Mouse (Mus musculus) midbrain, embryonic 13.5 days (tissue): ENCODE results near the gene Tcp10b. TPM values are rescaled to one million over a fixed set of nuclear protein-coding genes. Genes with fewer than 3 reads are reported as not detected.
"Not testable (repeated sequence)": the region's sequence is repeated elsewhere in the genome, so short reads cannot be mapped to it uniquely, and the experiment has no call there.

Experiments
- ATAC-seq: fragments of 200-750 bp; cut with Nextera tagmentation; 2 replicates; pipeline ENCODE4 v1.8.0; 2017; ENCODE audit warnings: mild to moderate bottlenecking, moderate TSS enrichment, moderate library complexity
- H3K27ac ChIP-seq: fragments of 300-500 bp; sonication (generic); 2 replicates; pipeline ENCODE4 v1.5.1; 2015; ENCODE audit warnings: inconsistent platforms, mild to moderate bottlenecking, moderate library complexity
- H3K27me3 ChIP-seq: fragments of 300-500 bp; sonication (generic); 2 replicates; pipeline ENCODE4 v1.6.1; 2015; ENCODE audit warnings: mild to moderate bottlenecking, inconsistent platforms
- H3K36me3 ChIP-seq: fragments of 300-500 bp; sonication (generic); 2 replicates; pipeline ENCODE4 v1.6.1; 2015; ENCODE audit warnings: mild to moderate bottlenecking, inconsistent platforms
- H3K4me1 ChIP-seq: fragments of 300-500 bp; sonication (generic); replicated peaks from 2 replicates; pipeline ENCODE4 v1.6.1; 2015; ENCODE audit warnings: inconsistent platforms
- H3K4me2 ChIP-seq: fragments of 300-500 bp; sonication (generic); replicated peaks from 2 replicates; pipeline ENCODE4 v1.6.1; 2015; ENCODE audit warnings: moderate library complexity, mild to moderate bottlenecking, inconsistent platforms
- H3K4me3 ChIP-seq: fragments of 300-500 bp; sonication (generic); replicated peaks from 2 replicates; pipeline ENCODE4 v1.5.1; 2015; ENCODE audit warnings: mild to moderate bottlenecking, inconsistent platforms
- H3K9ac ChIP-seq: fragments of 300-500 bp; sonication (generic); replicated peaks from 2 replicates; pipeline ENCODE4 v1.6.1; 2015; ENCODE audit warnings: mild to moderate bottlenecking, inconsistent platforms
- H3K9me3 ChIP-seq: fragments of 300-500 bp; sonication (generic); 2 replicates; pipeline ENCODE4 v1.6.1; 2016; ENCODE audit warnings: mild to moderate bottlenecking, inconsistent platforms
- WGBS: fragments of 180-500 bp; shearing (Covaris S2); methylation state at CpG from one replicate; pipeline ENCODE4 v1.1.7; 2015; 5-methylcytosine and 5-hydroxymethylcytosine counted together
- polyA plus RNA-seq: library from polyadenylated mRNA; unstranded; fragments of >200 nt; fragmentation: Nextera tagmentation; extraction: Ambion mirVana; gene quantifications from 2 replicates; pipeline ENCODE4 v1.2.1, GENCODE M21; 2015

Tcp10b gene
- polyA plus RNA-seq = 0.13 TPM in 1 of 2 replicates, not detected in the other

DNA sequence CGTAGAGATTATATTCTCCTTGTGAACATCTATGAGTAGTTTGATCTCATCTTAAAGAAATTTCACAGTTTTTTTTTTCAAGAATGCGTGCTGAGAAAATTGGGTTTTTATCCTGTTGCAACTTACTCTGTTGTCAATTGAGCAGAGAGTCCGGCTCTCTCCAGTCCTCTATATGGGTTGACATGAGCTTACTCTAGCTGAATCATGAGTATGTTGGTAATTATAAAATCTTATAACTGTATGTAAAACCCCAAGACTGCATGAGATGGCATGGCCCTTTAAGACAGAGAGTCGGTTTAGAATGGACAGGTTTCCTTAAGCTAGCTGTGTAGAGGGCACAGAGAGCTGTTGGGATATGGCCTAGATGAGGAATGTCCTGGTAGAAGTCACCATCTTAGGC, at the start of gene Tcp10b:
TSS of gene Tcp10b (plus strand) at position 301 of the 400 bp plus-strand sequence.
- not testable (repeated sequence) for H3K4me3 ChIP-seq, H3K36me3 ChIP-seq, H3K4me1 ChIP-seq, H3K9me3 ChIP-seq, H3K9ac ChIP-seq, H3K27me3 ChIP-seq, H3K27ac ChIP-seq, H3K4me2 ChIP-seq, ATAC-seq
- 92% methylated on average over 4 of the region's 4 CpGs for WGBS

GRCm38 (mm10) chr17:13013316-13013715, 47.6 kb upstream of the Tcp10b start:
- Histone ChIP-seq H3K9me3 (no peaks in the 10 kb centered on the region), H3K4me2 (no peak overlapping the region), H3K4me1 (peaks cover 11% of the 10 kb centered on the region), H3K36me3 (peaks cover 52% of the 10 kb centered on the region), H3K9ac (no peak overlapping the region), H3K4me3 (no peak overlapping the region), H3K27ac (no peak overlapping the region), H3K27me3 (no peaks in the 10 kb centered on the region)
- ATAC-seq = no peak
- WGBS = 71% methylated on average over 3 of the region's 3 CpGs

- H3K9ac ChIP-seq, H3K27ac ChIP-seq, H3K9me3 ChIP-seq, H3K36me3 ChIP-seq, H3K4me3 ChIP-seq, H3K4me1 ChIP-seq, H3K27me3 ChIP-seq, H3K4me2 ChIP-seq: not testable (repeated sequence)
- WGBS = 88% methylated on average over 4 of the region's 12 CpGs
- ATAC-seq = 0 out of 2 replicates have a peak, but pooled peaks have one; percentile 17
Measured at GRCm38 (mm10) chr17:13036627-13037192, 24.2 kb upstream of the Tcp10b start.

DNA sequence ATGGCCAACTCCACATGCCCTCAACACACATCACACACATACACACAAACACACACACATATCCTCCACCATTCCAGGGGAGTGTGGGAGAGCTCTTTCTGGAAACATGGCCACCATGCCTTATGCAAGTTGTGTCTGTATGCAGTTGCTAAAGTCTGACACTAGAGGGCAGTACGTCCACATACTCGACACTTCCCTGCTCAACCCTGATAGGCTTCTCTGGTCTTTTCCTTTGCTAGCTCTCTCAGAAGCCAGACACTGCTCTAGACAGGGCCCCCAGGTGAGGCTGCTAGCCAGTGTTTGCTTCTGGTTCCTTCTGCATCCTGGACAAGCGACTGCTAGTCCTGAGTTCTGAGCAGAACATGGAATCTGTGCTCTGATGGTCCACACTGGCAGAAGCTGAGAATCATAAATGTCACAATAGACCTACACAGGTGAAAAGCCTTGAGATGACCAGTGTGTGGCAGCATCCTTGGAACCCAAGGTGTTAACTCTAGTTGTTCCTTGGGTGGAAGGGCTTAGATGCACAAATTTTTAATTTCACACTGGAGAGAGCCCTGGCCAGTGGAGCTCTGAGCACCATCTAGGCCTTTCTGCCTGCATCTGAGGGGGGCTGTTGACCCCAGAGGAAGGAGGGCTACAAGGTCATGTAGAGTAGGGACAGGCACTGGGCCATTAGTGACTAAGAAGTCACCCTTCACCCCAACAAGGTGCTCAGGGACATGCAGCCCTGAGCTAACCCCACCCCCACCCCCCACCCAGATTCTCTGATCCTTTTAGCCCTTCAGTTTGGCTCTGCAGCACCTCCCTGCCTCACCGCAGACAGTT, 16.8 kb upstream of the Tcp10b start:
- H3K9me3 ChIP-seq, H3K4me2 ChIP-seq, H3K4me1 ChIP-seq, H3K4me3 ChIP-seq, H3K36me3 ChIP-seq, H3K9ac ChIP-seq, H3K27ac ChIP-seq, H3K27me3 ChIP-seq: not testable (repeated sequence)
- 6% methylated on average over 4 of the region's 4 CpGs for WGBS
- peak; percentile 94 for ATAC-seq

DNA sequence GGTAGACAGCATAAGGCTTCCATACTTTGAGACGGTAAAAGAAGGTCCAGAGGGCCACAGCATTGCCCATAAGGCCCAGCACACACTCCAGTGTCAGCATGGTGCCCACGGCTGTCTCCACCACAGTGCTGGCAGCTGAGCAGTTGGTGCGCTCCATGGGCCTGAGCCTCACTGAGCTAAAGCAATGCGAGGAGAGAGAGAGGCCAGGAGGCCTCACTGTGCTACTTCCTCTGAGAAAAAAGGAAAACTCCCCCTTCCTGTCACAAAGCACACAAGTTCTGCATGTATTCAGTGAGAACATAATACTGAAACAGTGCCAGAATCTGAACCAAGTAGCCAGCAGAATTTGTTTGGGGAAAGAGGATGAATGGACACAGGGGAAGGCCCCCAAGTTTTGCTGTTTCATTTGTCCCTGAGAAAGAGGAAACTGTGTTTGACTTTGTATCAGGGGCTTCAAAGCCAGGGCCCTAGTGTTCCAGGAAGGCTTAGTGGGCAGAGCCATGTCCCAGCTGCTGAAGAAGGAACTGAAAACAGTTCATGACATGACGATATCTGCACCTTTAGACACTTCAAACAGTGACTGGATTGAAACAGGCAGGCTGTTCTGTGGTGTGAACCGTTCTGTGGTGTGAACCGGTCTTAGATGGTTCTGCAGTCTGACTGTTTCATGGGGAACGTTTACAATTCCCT, 8.6 kb upstream of the Tcp10b start, which contains the start of gene Gpr31b:
TSS of gene Gpr31b (minus strand) at position 173 of the 690 bp plus-strand sequence.
- WGBS = 71% methylated on average over 2 of the region's 8 CpGs

GRCm38 (mm10) chr17:13062882-13063281, 2.0 kb downstream of the Tcp10b start:
- not testable (repeated sequence) for H3K27ac ChIP-seq, H3K36me3 ChIP-seq, H3K4me1 ChIP-seq, H3K27me3 ChIP-seq, H3K9me3 ChIP-seq, H3K4me2 ChIP-seq, H3K4me3 ChIP-seq, H3K9ac ChIP-seq
- WGBS = 96% methylated on average over 5 of the region's 7 CpGs
- 0 out of 2 replicates have a peak, but pooled peaks have one; percentile 24 for ATAC-seq

More for the DNA sequence above, 8.6 kb upstream of the Tcp10b start, which contains the start of gene Gpr31b:
- not testable (repeated sequence) for H3K4me3 ChIP-seq, H3K9ac ChIP-seq, H3K36me3 ChIP-seq, H3K9me3 ChIP-seq, H3K4me2 ChIP-seq, H3K27ac ChIP-seq, H3K27me3 ChIP-seq, H3K4me1 ChIP-seq
- 0 out of 2 replicates have a peak, but pooled peaks have one; percentile 41 for ATAC-seq

DNA sequence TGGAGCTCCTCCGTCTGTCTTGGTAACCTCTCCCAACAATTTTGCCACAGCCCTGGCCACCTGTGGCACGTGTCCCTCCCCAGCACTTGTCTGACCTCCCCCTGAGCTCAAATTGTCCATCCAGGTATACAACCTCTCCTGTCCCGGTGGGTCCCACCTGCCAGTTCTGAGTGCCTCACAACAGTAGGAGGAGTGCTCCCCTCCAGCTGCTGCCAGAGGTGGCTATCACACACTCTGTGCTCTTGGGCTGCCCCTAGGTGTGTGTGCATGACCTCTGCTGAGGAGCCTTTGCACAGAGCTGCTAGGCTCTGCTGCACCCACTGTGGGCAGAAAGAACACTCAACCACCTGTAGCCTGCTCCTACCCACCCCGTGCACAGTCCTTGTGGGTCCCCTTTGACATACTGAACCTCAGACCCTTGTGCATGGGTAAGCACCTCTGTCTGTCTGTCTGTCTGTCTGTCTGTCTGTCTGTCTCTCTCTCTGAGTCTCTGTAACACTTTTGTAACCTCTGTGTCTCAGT, 7.0 kb downstream of the Tcp10b start:
- H3K36me3 ChIP-seq, H3K27me3 ChIP-seq, H3K27ac ChIP-seq, H3K9me3 ChIP-seq, H3K4me3 ChIP-seq, H3K4me2 ChIP-seq, H3K9ac ChIP-seq, ATAC-seq, H3K4me1 ChIP-seq: not testable (repeated sequence)
- WGBS = 100% methylated on average over 1 of the region's 4 CpGs

DNA sequence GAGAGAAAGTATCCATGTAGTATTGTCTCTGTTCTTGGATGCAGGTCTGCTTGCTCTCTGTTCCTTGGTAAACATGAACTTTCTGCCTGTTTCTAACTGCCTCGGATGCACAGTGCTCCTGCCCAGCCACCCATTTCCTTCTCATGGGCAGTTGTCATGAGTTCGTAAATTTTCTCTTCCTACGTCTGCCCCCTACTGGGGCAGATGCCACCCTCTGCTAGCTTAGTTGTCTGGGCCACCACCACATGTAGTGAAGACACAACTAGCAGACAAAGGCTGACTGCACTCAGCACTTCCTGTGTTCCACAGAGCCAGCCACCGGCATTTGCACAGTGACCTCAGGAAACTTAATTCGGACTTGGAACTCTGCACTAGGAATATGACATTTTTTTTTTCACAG, 8.3 kb downstream of the Tcp10b start:
- not testable (repeated sequence) for H3K27ac ChIP-seq, ATAC-seq, H3K4me2 ChIP-seq, H3K4me3 ChIP-seq, H3K36me3 ChIP-seq, H3K4me1 ChIP-seq, H3K9ac ChIP-seq, H3K27me3 ChIP-seq, H3K9me3 ChIP-seq
- 72% methylated on average over 5 of the region's 5 CpGs for WGBS

GRCm38 (mm10) chr17:13091510-13091909, 30.6 kb downstream of the Tcp10b start:
- not testable (repeated sequence) for H3K9me3 ChIP-seq, H3K4me2 ChIP-seq, H3K27ac ChIP-seq, H3K4me1 ChIP-seq, H3K4me3 ChIP-seq, H3K9ac ChIP-seq, H3K27me3 ChIP-seq, H3K36me3 ChIP-seq
- WGBS = 86% methylated on average over 1 of the region's 1 CpGs
- ATAC-seq = peak; percentile 34; the same call in 1 of the 2 replicates

DNA sequence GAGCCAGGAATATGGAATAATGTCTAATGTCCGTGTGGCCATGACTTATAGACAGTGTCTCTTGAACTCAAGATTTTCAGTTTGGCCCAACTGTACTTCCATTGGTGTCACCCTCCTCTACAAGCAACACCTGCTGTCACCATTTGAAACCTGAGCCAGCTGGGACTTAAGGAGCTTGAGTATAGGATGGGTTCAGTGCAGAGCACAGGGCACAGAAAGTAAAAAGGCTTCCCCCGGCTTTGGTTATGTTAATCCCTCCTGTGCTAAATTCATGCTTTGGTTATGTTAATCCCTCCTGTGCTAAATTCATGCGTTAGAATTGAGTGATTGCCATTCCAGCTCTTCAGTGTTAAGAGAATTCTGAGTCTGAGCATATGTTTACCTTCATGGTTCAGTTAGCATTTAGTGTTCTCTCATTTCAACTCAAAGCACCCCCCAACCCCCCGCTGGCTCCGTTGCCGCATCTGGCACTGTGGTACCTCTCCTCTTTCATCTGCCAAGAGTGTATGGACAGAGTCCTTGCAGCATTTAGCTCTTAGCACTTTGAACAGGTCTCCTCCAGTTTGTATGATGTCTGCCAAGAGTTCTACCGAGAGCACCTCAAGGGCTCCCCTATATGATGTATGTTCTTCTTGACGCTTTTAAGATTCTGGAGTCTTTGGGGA, 31.3 kb downstream of the Tcp10b start:
- H3K36me3 ChIP-seq, H3K4me1 ChIP-seq, H3K4me3 ChIP-seq, H3K27me3 ChIP-seq, H3K9me3 ChIP-seq, H3K9ac ChIP-seq, ATAC-seq, H3K4me2 ChIP-seq, H3K27ac ChIP-seq: not testable (repeated sequence)
- WGBS = 42% methylated on average over 8 of the region's 8 CpGs

DNA sequence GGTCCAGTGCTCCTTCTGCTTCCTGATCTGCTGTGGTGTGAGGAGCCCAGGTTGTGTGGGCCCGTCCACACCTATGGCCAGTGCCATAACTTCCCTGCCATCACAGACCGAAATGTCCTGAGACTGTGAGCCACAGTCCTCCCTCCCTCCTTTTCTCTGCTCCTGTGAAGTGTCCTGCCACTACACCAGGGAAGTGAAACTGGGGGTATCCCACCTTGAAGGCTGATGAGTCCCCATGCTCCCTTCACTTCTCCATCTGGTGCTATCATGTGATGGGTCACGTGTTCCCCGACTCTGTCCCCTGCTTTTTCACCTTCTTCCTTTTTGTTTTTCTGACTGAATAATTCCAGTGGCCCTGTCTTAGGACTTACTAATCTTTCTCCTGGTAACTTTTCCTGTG, 32.1 kb downstream of the Tcp10b start:
- not testable (repeated sequence) for H3K4me1 ChIP-seq, H3K36me3 ChIP-seq, H3K27ac ChIP-seq, H3K9ac ChIP-seq, H3K9me3 ChIP-seq, H3K4me3 ChIP-seq, H3K27me3 ChIP-seq, ATAC-seq, H3K4me2 ChIP-seq
- WGBS = 88% methylated on average over 2 of the region's 4 CpGs
